ENCODE assay signal across 8 mouse cellular contexts in genomic region chr2:6322376-6322901, GRCm38 (mm10). TPM values are rescaled to one million over a fixed set of nuclear protein-coding genes. Genes with fewer than 3 reads are reported as not detected.
A peak's percentile ranks its signal among the peaks of the same experiment; 100 is the strongest.
DNase-seq lines count a peak whose midpoint lies in the region; ATAC-seq and TF ChIP-seq lines count a peak whose summit lies in the region.

Gene Usp6nl, plus strand, starts transcription at chr2:6322667.

- no peaks in the 10 kb centered on the region for H3K27me3 ChIP-seq in hindbrain, embryonic 10.5 days (ENCODE audit: insufficient read depth, poor library complexity, severe bottlenecking)
- no peaks in the 10 kb centered on the region for H3K27me3 ChIP-seq in lung, postnatal 0 days (replicated peaks; ENCODE audit: insufficient read depth, low read length)

- peaks cover 31% of the 10 kb centered on the region for H3K4me1 ChIP-seq in hindbrain, embryonic 10.5 days (replicated peaks)
- H3K4me1 ChIP-seq in lung, postnatal 0 days (ENCODE audit: insufficient read depth, low read depth, low read length), result peaks cover 6% of the 10 kb centered on the region; the same call in 1 of the 2 replicates

- H3K4me3 ChIP-seq in hindbrain, embryonic 10.5 days, result peak within 1 kb of the TSS; percentile 90
- peak within 1 kb of the TSS; percentile 95 for H3K4me3 ChIP-seq in lung, postnatal 0 days (ENCODE audit: low read depth, low read length)

- ATAC-seq in frontal cortex, adult (ENCODE audit: low TSS enrichment), result peak; percentile 85
- ATAC-seq in lung, postnatal 0 days, result peak; percentile 96

- under 1% methylated on average over 75 of the region's 75 CpGs for whole genome bisulfite sequencing in hindbrain, embryonic 10.5 days
- WGBS in lung, postnatal 0 days, result 1% methylated on average over 52 of the region's 75 CpGs

- TF ChIP-seq EP300 in lung, postnatal 0 days (IDR thresholded peaks at IDR 0.05), result no peak

- no peak for TF ChIP-seq CTCF in lung, postnatal 0 days (IDR thresholded peaks at IDR 0.05)

- peak within 1 kb of the TSS; percentile 93 for H3K9ac ChIP-seq in lung, postnatal 0 days (replicated peaks; ENCODE audit: low read depth)

- peak within 1 kb of the TSS; percentile 99 for H3K27ac ChIP-seq in hindbrain, embryonic 10.5 days
- H3K27ac ChIP-seq in lung, postnatal 0 days (ENCODE audit: low read length), result peak within 1 kb of the TSS; percentile 99

- H3K36me3 ChIP-seq in hindbrain, embryonic 10.5 days, result no peaks in the 10 kb centered on the region
- H3K36me3 ChIP-seq in lung, postnatal 0 days (ENCODE audit: insufficient read depth, low read length), result no peaks in the 10 kb centered on the region

- H3K4me2 ChIP-seq in lung, postnatal 0 days (replicated peaks; ENCODE audit: low read depth, low read length), result peak within 1 kb of the TSS; percentile 80

- H3K9me3 ChIP-seq in hindbrain, embryonic 10.5 days, result no peaks in the 10 kb centered on the region
- H3K9me3 ChIP-seq in lung, postnatal 0 days (ENCODE audit: low read length), result no peaks in the 10 kb centered on the region

- peak; percentile 79 for DNase-seq in MN1 (ENCODE audit: low spot score)
- peak; percentile 76 for DNase-seq in cerebellum, adult 9-10 months
- DNase-seq in hindbrain, embryonic 10.5 days (ENCODE audit: low spot score), result peak; percentile 82
- DNase-seq in layer of hippocampus, postnatal 10 days (ENCODE audit: low spot score in 2 of 2), result peak; percentile 76 to 88
- DNase-seq in lung, postnatal 0 days (ENCODE audit: low spot score), result peak; percentile 95
- DNase-seq in ovary, postnatal 10 days (ENCODE audit: low spot score), result peak; percentile 79
- peak; percentile 82 for DNase-seq in thymus, postnatal 0 days (ENCODE audit: low spot score)

RNA-seq across cellular contexts. Expression of gene Usp6nl, which starts in this region (rescaled TPM):
- 9.3 and 11.6 TPM in 2 replicates for polyA plus RNA-seq in hindbrain, embryonic 10.5 days (2016; fragmentation: Nextera tagmentation; extraction: Ambion mirVana)
- 10 to 100 TPM; 28.3 to 29.1 TPM for total RNA-seq in layer of hippocampus, postnatal 10 days (2021)
- 9.5 and 11.0 TPM in 2 replicates for polyA plus RNA-seq in lung, postnatal 0 days (2015; fragmentation: Nextera tagmentation; extraction: Ambion mirVana)
- 5.0 and 5.3 TPM in 2 replicates for polyA plus RNA-seq in thymus, postnatal 0 days (2015; fragmentation: Nextera tagmentation; extraction: Ambion mirVana)

Comparison
In these comparisons a context has a peak if more than half of its experiments do, and no peak if none do; other contexts are left out.
1. Peak in every context shown above with its lines: DNase-seq, ATAC-seq, H3K4me3 ChIP-seq and H3K27ac ChIP-seq.